Mouse (Mus musculus) MEL-GATA-1-ER (cell line): Measurements from ENCODE around the gene Sh3pxd2a.

Source experiments
- DNase-seq: peaks from one replicate; pipeline ENCODE4 v3.0.0-alpha.2; 2012; ENCODE audit warnings: low read depth; ENCODE audit errors: extremely low read depth

Sh3pxd2a gene

DNA sequence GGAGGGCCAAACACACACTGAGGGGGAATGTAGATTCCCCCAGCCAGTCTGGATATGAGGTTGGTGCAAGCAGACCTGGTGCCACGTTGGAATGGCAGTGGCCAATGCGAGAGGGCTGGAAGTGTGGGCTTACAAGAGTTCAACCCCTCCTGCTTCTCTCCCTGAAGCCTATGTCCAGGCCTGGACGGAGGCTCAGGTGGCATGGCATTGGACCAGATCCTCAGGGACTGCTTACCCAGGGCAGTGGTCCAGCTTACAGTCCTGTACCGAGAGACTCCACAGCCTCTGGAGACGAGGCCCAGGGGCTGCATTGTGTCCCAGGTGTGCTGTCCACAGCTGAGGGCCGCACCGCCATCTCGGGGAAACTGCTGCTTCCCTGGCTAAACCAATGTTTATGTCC lies 218.7 kb downstream of the Sh3pxd2a start:
- DNase-seq, result no peak

DNA sequence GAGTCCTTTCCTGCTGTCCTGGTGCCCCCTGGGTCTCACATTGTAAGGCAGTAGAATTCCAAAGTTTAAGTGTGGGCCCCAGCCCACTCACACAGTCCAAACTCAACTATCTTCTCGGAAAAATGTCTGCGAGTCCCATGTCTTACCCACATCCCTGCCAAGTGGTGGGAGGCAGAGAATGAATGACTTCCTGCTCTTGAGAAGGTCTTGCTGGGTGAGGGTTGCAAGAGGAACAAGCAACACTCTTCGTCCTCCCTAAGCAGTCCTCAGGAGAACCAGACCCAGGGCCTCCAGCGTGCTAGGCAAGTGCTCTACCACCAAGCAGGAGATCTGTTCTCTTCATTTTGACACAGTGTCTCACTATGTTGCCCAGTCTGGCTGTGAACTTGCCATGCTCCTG lies 222.0 kb downstream of the Sh3pxd2a start:
- DNase-seq, result no peak

DNA sequence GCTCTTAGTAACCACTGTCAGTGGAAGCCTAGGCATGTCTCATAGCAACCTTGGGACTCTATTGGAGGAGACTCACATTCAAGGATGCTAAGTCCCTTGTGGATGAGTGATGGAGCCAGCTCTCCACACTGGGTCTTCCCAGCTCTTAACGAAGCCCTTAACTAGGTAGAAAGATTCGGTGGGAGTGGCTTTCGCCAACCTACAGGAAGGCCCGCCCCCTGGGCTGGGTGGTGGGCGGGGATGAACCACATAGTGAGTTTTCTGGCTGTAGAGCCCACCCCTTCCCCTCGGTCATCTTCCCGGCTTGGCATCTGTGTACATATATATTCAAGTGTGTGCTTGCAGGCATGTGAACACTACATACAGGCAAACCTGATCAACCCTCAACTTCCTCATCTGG lies 223.2 kb downstream of the Sh3pxd2a start:
- DNase-seq, result no peak

DNA sequence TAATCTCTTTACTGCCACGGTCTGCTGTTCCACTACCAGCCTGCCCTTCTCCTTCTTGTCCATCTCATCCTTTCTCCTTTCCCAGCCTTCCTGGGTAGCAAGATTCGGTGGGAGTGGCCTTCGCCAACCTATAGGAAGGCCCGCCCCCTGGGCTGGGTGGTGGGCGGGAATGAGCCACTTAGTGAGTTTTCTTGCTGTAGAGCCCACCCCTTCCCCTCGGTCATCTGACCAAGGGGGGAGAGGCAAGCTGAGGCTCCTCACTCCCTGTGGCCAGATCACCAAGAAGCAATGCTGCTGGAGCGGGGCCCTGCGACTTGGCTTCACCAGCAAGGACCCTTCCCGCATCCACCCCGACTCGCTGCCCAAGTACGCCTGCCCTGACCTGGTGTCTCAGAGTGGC lies 224.1 kb downstream of the Sh3pxd2a start:
- no peak for DNase-seq

DNA sequence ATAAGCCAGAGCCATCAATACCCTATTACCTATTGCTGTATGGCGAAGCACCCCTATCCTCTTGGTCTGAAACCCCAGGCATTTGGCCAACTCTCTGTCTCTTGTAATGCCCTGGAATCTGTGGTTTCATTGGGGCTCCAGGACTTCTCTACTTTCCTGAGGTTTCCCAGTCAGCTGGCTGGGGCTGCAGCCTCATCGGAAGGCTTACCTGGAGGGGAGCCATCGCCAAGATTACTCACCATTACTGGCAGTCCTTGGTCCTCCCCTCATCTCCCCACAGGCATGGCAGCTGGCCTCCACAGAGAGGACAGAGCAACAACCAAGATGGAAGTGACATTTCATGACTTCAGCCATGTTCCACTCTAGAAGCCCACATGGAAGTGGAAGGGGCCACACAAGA lies 231.1 kb downstream of the Sh3pxd2a start:
- no peak for DNase-seq

DNA sequence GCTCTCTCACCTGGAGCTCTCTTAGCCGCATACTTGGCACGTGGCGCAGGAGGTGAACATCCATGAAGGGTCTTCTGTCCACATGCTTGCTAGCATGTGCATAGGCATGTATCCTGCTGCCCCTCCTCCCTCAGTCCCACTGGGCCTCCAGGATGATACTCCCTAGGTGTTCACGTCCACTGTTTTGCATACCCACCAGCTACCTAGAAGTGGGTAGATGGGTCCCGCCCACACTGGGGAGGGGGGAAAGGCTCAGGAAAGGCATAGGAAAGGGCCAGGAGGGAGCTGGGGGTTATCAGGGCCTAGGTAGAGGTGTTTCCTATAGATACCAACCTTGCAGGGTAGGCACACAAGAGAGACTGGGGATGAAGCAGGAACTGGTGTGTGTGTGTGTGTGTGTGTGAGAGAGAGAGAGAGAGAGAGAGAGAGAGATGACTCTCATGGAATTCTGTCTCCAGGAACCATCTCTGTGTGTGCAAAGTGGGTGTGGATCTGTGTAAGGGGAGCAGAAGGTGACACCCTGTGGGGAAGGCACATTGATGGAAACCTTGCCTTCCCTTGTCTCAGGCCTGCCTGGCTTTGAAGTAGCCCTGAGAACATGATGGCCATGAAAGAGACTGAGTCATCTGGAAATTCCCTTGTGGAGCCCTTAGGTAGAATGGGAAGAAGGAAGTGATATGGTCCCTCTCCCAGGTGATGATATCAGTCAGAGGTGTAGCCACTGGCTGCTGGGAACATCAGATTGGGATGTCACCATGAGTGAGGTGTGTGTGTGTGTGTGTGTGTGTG lies 231.9 kb downstream of the Sh3pxd2a start:
- no peak for DNase-seq

DNA sequence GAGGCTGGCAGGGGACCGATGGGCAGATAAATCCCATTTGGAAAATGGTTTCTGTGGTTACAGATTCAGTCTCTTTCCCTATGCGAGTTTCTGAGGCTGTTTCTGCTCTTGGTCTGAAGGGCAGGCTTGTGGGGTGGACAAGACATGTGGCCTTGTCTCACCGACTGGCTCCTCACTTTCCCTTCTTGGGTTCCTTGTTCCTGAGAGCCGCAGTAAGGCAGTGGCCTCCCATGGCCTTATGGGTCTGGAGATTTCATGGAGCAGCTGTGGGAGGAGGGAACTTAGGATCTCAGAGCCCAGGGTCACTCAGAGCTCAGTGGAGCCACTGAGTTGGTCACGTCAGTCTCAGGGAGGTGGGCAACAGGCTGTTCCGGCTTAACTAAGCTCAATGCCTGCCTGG lies 232.8 kb downstream of the Sh3pxd2a start:
- no peak for DNase-seq

DNA sequence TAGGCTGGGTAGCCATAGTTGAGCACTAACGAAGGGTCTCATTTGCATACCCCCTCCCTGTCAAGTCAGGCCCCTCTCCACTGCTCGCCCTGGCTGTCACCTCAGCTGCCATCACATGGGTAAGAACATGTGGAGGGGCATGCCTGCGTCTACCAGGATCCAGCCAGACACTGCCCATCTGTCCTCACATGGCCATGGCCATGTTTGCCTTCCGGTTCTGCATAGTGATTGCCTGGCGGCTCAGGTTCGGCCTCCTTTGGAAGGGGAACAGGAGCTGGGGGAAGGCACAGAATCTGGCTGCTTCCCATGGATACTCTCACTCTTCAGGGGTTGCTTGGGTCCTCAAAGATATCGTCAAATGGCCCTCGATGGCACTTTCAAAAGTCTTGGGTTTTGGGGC lies 233.5 kb downstream of the Sh3pxd2a start:
- DNase-seq, result no peak

DNA sequence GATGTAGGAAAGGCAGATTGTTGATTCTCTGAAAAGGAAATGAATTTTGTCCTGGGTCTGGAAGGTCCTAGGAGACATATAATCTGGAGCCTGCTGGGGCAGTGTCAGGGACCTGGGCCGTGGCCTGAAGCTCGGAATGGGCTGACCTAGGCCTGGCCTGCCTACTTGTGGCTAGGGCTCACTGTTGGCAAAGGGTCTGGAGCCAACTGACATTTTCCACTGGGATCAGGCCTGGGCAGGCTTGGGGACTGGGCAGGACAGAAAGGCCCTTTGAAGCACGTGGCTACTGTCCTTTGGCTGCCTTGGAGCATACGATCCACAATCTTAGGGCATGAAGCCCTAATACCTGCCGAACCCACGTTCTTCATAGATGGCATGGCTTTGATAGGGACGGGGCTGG lies 234.1 kb downstream of the Sh3pxd2a start:
- no peak for DNase-seq

DNA sequence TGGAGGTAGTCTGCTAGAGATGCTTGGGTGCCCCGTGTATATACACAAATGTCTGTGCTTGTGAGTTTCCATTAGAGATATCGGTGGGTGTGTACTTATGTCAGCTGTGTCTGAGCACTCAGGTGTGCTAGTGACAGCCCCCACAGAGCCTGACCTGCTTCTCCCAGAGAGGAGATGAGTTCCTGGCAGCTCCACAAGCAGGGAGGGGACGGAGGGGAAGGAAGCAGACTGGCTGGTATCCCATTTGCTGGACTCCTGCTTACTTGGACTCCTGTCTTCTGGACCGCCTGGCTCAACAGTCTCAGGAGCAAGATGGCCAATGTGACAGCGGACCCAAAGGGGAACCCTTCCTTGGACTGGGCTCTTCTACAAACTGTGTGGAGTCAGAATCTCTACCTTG lies 234.7 kb downstream of the Sh3pxd2a start:
- no peak for DNase-seq

DNA sequence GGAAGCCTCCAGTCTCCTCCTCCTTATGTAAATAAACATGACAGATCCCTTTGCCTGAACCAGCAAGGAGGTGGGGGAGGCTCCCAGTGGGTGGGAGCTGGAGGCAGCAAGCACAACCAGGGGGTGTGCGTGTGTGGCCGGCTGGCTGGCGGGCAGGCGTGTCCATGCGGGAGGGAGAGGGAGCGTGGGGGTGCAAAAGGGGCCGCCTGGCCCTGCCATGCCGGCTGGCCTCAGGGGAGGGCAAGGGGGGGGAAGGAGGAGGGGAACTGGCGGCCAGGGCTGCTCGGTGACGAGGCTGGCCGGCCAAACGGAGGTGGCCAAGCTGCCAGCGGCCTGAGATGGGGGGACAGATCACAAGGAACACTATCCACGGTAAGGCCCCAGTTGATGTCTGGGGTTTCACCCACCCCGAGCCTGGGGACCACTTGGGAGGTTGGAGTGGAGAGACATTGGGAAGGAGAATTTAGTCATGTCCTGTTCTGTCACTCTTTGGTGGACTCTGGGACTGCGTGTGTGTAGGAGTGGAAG lies 235.4 kb downstream of the Sh3pxd2a start:
- DNase-seq, result no peak

DNA sequence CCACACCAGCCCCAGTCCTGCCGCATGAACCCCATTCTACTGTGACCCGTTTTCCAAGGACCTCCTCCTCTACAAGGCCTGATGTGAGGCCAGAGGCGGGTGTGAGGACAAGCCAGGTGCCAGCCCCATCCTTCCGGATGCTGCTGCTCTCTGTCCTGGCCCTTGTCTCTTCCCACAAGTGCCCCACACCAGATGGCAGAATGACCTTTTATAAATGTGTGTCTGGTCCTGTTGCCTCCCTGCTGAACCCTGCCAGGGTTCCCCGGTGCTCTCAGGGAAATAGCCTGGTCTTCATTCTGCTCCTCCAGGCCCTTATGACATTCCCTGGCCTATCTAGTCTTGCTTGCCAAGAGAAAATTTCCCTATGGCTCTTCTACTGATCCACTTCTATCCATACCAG lies 238.4 kb downstream of the Sh3pxd2a start:
- no peak for DNase-seq

DNA sequence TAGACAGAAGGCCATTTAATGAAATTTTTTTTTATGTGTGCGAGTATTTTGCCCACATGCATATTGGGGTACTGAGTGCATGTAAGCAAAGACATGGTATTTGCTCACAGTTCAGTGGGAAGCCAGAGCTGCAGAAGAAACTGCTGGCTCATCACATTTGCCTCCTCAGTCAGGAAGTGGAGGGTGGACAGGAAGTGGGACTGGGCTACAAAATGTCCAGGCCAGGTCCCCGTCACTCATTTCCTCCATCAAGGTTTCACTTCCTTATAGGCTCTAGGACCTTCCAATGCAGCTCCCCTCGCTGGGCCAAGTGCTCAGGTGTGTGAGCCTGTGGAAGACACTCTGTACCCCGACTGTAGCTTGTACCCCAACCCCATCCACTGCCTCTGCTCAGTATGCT lies 239.5 kb downstream of the Sh3pxd2a start:
- no peak for DNase-seq

DNA sequence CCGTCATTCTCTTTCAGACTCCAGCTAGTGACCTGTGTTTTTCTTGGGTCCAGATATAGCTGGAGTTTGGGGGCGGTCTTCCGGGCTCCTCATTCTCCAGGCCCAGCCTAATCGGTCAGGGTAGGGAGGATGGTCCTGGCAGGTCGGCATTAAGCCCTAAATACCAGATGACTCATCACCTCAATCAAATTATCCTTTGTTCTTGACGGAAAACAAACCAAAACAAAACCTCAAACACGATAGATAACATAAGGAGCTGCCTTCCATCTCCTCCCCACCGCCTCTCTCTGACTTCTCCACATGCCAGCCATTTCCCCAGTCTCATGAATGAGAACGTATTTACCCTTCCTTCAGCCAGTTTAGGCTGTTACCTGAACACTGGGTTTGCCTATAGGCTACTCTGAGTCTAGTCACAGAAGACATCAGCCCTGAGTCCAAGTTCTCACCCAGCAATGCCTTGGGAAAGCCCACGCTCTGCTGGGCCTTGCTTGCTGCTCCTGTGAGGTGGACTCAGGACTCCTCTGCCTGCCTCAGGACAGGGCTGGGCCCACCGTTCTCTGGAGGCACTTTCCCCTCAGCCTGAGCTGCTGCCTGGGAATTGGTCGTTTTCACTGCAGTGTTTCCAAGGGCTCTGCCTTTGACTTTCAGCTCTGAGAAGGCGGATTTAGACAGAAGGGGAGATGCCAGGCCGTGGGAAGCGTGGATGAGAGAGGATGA lies 241.2 kb downstream of the Sh3pxd2a start:
- no peak for DNase-seq

DNA sequence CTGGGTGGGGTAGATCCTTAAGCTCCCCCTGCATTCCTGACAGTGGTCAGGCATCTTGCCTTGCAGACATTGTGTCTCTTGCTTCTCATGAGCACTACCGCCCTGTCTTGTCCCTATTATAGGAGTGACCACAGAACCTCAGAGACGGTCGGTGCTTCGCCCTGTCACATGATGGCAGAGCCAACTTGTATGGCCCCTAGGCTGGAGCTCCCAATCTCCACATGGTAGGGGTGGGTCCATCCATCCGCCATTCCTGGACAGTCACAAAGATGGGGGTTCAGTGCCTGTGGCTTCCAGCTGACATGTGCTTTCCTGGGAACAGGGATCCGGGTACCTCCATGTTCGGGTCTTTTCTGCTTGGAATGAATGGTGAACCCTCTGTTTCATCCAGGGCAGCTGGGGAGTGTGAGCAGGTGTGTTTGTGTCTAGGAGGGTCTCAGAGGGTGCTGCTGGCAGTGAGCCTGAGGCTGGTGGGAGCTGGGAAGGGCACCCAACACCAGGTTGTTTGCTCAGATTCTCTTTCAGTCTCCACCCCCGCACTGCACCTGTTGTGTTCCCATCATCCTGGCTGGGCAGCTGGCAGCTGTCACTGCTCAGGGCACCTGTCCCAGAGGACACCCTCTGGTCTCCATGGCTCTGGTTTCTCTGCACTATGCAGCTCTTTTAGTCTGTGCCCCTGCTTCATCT lies 241.9 kb downstream of the Sh3pxd2a start:
- no peak for DNase-seq

DNA sequence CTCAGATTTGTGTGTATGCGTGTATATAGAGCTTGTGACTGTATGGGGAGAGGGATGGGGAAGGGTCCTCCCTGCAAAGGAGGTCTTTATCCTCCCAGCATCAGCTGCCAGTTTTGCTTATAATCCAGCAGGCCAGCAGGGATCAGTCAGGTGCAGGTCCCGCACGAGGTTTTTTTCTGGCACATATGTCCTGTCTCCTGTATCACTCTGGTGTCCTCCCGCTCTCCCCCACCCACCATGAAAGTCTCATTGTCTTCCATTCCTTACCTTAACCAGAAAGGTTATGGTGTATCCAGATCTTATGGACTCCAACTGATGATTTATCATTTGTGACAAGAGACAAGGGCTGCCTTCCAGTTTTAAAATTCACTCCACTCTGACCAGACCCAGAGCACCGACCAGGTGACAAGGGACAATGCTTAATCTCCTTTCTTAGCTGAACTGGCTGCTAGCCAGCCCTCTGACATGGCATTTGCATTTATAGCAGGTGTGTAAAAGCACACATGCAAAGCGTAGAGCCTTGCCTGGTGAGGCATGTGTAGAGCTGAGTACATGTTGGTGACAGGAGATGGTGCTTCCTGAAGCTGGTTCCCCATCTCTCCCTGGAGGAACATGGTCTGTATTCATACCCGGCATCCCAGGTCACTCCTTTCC lies 242.6 kb downstream of the Sh3pxd2a start:
- DNase-seq, result no peak

DNA sequence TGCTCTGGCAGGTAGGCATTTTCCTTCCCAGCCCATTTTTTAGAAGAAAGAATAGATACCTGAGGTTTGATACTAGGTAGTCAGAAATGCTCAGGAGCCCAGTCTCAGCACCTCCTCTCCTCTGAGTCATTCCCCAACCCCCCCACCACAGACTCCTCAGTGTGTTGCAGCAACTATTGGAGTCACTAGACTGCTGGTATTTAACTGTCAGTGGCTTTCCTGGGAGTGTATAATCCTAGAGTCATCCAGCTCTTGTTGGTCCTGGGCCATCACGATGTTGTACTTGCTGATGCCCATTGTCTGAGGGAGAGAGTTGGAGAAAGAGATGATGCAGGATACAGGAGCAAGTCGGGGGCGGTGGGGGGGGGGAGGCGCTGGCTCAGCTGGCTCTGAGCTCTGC lies 243.2 kb downstream of the Sh3pxd2a start:
- no peak for DNase-seq

DNA sequence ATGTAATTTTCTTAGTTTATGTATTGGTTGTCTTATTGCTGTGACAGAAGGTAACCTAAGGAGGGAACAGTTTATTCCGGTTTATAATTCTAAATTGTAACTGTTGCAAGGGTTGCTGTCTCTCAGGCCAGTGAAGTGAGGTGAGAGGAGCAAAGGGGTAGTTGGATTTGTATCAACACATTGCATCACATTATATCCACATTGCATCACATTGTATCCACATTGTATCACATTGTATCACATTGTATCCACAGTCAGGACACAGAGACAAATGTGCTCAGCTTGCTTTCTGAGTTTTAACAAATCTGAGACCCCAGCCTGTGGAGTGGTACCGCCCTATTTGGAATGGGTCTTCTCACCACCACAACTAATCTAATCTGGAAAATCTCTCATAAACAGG lies 244.0 kb downstream of the Sh3pxd2a start:
- no peak for DNase-seq

DNA sequence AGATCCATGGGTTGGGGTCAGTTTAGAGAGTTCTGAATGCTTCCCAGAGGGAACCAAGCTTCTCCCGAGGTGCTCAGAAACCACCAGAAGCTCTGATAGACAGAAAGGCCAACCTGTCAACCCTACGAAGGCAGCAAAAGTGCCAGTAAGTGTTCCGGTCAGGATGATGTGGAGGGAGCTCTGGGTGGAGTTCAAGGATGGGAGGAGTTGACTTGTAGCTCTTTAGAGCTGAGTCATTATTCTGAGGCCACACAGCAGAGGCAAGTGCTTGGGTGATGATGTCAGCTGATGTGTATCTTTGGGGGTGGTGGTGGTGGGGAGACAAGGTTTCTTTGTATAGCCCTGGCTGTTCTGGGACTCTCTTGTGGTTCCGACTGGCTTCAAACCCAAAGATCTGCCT lies 244.6 kb downstream of the Sh3pxd2a start:
- no peak for DNase-seq

DNA sequence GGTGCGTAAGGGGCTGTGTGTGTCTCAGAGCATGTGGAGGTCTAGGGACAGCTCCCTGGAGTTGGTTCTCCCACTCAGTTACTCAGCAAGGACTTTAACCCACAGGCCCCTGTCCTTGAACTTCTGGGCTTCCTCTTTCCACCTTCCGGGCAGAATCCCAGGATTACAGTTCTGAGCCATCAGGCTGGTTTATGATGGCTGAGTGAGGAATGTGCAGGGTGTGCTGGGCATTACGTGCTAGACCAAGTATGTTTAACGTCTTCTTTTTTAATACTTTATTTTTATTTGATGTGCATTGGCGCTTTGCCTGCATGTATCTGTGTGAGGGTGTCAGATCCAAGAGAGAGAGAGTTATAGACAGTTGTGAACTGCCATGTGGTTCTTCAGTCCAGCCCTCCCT lies 247.4 kb downstream of the Sh3pxd2a start:
- peak; percentile 18 for DNase-seq

DNA sequence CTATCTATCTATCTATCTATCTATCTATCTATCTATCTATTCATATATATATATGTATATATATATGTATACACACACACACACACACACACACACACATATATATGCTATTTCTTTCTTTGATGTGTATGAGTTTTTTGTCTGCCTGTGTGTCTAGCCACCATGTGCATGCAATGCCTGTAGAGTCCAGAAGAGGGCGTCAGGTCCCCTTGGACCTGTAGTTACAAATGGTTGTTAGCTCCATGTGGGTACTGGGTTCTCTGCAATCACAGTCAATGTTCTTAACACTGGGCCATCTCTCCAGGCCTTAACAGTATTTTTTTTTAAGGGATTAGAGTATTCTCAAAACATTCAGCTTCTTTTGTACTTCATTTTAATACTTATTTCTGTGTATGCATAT lies 250.7 kb downstream of the Sh3pxd2a start:
- no peak for DNase-seq

DNA sequence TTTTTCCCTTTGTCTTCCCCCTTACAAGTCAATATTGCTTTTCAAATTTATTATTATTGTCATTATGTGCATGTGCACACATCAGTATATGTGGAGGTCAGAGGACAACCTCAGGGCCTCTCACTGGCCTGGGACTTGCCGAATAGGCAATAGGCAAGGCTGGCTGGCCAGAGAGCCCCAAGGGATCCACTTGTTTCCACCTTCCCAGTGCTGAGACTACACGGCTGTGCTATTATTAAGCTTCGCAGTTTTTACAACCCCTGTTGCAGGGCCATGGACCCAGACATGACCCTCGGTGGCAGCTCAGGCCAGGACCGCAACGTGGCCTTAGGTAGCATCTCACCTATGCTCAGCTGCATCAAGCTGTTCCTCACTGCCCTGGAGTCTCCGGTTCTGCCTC lies 251.8 kb downstream of the Sh3pxd2a start:
- no peak for DNase-seq
